Mouse (Mus musculus) natural killer cell, adult 2 months (primary cell): ENCODE measurements at regions not wholly inside any gene's neighbourhood (a gene's known extent, or its start where the extent isn't known, plus 50 kb on each side); places are given as distances from the start of the nearest gene placed in this dataset.

ENCODE experiments used
- DNase-seq, 2 experiments: peaks; one replicate each; pipeline ENCODE4 v3.0.0; 2022; ENCODE audit warnings: low spot score in 2 of 2

DNA sequence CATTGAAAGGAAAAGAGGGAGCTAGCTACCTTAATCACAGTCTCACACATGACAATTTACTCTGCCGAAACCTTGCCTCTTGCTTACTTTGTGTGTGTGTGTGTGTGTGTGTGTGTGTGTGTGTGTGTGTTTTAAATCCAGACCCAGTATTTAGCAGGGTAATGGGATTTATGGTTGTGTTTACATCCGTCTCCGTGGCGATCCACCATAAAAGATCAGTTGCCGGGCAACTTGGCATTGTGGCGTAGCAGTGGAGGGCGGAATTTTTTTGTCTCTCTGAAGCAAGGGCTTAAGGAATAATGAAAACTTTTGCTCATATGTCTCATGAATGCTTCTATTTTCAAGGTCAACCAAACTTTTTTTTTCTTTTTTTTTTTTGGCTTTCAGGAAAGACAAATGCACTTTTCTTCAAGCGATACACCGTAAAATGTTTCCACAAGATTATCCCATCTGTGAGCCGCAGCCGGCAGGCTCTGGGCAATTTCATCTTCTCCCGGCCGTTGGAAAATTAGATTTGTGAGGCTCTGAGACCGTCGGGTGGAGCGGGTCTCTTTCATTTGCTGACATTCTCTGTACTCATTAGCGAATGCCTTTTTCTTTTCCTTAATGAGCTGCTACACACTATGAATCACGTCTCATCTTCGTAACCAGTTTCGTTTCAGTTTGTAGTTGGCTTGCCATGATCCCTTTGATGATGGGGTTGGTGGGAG, 53.9 kb upstream of the Ptch1 start:
- DNase-seq = no peak

DNA sequence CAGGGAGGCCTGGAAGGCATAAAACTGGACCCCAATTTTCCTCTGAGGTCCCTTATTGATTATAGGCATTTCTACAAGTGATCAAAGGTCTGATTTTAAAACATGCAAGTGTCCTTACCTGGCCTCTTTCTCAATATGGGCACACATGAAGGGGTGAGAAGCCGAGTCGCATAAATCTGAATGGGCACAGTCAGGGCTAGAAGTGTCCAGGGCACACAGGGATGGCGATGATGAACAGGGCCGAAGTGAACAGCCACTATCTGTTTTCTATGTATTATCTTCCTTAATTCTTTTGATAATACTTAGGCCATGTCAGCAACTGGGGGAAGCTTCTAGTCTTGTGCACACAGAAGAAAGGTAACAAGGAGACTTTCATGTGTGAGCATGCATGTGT, 54.5 kb upstream of the Ptch1 start:
- DNase-seq = no peak

DNA sequence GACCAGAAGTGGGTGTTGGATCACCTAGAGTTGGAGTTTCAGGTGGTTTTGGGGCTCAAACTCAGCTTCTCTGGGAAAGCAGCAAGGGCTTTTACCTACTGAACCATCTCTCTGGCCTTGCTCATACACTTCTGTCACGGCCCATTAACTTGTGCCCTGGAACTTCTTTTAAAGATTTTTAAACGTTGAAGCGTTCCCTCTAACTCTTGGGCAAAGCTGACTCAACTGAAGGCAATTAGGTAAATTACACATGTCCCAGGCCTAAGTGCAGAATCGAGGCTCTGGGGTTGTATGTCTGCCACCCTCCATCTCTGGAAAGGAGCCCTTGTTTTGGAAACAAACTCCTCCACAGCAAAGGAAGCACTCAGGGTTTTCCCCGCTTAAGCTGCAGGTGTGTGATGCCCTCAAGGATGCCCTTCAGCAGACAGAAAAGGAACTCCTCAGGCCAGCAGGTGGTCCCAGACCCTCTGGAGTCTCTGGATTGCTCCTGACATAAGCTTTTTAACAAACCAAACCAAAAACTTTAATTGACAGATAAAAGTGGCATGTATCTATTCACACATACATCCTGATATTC, 58.5 kb upstream of the Ptch1 start:
- DNase-seq = no peak

DNA sequence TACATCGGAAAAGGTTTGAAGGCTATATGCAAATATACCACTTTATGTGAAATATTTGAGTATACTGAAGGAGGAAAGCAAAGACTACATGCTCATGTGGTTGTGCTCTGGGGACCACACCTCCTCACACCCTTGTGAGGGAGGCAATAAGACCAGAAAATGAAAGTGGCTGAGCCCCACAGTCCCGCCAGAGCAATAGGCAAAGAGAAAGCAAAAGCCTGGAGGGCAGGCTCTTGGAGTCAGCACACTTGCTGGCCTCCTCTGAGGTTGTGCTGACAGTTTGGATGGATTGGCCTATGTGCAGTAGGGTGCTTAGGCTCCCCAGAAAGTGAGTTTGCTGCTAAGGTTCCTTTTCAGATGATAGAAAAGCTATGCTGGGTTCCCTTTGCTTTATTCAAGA, 60.9 kb upstream of the Ptch1 start:
- DNase-seq = peak; percentile 1 to 16

DNA sequence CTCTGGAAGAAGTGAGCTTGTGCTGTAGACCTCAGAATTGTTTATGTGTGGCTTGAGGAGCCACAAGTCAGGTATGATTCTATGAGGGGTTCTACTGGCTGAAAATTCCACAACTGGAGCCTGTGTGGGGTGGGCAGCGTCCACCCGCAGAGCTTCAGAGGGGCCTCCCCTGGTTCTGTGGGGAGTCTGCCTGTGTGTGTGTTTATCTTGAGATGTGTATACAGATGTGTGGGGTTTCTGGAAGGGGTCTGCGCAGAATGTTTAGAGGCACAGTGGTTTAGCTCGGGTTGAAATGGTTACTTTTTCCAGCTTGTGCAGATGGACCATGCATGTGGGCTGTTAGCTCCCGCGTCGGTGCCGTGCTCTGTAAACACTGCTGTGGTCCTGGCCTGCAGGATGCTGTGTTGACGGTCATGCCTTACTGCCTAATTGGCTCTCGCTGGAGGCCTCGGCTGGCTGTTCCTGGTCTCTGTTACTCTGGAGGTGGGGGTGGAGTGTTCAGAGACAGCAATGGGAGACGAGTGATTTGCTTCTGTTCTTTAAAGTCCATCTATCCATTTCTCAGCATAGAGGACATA, 68.3 kb upstream of the Ptch1 start:
- no peak for DNase-seq

DNA sequence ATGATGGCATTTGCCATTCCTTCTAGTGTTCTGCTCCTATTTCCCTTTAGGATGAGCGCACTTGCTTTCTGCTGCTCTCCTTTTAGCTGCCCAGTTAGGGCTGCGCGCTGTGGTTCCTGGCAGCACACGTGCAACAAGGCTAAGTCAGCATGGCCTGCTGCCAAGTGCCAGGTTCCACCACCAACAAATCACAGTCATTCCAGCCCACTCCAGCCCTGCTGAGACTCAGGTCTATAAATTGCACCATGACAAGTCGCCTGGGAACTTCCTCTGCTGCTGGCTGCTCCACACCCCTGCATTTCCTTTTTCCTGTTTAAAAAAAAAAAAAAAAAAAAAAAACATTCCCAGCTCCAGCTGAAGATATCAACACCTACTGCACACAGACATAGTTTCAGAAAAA, 69.2 kb upstream of the Ptch1 start:
- DNase-seq = no peak

DNA sequence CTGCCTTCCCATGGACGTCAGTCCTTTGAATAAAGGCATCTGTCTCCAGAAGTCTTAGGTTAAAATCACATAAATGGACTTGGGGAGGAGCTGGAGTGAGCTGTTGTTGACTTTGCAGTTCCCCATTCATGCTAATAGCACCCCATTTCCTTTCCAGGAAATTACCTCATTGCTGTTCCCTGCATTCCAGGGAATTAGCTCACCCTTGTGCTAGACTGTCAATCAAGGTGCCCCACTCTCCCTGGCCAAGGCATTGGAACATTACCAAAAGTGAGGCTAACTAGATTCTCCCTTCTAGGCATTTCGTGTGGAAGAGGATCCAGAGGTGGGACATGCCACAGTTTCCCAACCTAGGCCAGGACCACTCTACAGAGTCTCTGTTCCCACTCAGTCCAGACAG, 70.0 kb upstream of the Ptch1 start:
- no peak for DNase-seq

DNA sequence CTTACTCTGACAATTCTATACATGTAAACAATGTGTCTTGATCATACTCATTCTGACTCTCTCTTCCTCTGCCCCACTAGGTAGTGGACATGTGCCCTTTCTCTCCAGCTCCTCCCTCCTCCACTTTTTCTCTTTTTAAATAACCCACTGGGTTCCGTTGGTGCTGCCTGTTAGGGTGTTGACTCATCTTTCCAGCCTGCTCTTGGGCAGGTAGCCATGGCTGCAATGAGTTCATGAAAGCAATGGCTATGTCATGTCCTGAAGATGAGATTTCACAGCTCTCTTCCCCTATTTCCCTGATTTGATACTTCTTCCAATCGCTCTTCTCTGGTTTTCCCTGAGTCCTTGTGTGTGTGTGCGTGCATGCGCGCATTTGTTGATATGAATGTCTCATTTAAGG, 70.9 kb upstream of the Ptch1 start:
- DNase-seq = no peak

DNA sequence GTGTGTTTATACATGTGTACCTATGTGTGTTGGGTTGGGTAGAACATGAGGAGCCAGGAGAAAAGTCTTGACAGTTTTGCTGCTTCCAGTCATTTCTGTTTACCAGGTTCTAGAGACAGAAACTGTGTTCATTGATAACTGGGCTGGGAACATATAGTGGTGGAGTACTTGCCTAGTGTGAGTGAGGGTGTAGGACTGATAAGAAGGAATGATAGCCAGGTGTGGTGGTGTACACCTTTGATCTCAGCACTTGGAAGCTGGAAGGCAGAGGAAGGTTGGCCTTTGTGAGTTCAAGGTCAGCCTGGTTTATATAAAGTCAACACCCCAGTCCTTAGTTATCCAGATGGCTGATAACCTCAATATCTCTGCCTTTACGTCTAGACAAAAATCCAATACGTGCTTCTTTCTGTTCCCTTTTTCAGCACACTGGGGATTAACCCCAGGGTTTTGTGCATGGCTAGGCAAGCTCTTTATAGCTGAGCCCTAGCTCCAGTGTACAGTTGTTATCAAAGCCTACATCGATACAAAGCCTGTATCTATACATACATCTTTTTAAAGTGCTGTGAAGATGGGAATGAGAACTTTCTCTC, 75.8 kb upstream of the Ptch1 start:
- peak in 1 of 2 experiments; percentile 6 for DNase-seq

DNA sequence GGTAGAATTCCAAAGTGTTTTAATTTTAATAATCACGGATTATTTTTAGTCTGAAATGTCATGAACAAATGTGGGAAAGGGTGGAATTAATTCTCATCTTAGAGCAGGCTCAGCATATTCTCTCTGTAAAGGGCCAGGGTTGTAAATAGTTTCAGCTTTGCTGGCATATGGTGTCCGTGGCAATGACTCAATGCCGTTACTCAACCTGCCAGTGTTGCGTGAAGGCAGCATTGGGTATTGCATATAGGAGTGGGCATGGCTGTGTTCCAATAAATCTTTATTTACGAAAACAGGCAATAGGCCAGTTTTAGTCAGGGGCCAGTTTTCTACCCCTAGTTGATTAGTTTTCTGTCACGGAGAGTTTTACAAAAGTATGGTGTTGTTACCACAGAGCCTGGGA, 81.1 kb upstream of the Ptch1 start:
- DNase-seq = no peak

DNA sequence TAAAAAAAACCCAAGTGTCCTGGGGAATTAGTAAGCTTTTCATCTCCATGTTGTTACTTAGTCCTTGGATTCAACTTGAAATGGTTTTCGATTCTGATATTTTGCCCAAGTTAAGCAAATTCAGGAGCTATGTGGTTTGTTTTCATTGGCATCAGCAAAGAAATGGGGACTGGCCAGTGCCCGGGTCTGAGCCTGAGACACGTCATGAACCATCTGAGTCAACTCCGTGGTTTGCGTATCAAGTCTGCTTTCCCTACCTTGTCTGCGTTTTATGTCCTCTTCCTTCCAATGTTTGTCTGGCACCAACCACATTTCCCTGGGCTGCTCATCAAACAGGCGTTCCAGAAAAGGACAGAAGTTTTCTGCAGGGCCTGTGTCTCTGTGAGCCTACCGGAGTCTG, 83.7 kb upstream of the Ptch1 start:
- DNase-seq = no peak

DNA sequence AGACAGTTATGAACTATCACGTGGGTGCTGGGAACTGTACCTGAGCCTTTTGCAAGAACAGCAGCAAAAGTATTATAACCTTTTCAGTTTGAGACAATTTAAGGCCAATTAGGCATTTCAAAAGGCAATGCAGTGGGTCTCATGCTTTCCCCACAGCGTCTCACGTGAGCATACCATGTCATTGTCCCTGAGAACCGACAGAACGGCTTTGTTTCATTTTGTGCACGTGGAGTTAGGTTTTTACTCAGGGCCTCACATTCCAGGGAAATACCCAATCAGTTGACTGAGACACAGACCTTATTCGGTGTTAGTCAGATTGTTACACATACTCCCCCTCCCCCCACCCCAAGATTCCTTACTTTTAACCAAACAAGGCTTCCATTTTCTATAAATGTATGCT, 86.0 kb upstream of the Ptch1 start:
- DNase-seq = no peak

DNA sequence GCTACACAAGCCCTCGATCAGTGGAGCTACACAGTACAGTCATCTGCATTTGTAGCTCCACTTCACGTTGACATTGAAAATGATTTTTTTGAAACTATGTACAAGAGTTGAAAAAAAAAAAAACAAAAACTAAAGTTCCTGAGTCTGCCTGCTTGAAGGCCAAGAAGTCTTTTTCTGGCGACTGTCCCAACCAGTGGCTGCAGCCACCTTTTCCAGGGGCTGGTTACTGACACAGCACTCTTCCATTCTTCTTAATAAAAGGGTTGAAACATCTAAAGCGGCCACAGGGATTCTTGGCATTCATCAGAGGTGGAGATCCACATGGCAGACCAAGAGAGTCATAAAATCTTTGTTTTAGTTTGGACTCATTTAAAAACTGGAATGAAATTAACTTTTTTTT, 87.0 kb upstream of the Ptch1 start:
- no peak for DNase-seq

DNA sequence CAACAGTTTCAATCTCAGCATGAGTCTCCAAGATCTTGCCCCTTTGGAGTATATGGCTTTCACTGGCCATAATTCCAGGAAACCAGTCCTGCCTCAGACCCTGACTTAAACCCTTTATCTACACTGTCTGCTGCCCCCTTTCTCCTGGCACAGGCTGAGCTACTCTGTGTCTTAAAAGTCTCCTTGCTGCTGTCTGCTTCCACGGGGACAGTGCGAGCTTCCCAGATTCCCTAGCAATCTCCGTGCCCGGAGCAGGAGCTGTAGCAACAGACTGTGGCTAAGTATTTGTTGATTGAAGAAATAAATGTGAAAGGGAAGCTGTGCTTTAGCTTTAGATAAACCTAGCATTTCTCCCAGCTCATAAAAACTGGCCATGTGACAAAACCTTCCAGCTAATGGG, 95.2 kb upstream of the Ptch1 start:
- DNase-seq = no peak

DNA sequence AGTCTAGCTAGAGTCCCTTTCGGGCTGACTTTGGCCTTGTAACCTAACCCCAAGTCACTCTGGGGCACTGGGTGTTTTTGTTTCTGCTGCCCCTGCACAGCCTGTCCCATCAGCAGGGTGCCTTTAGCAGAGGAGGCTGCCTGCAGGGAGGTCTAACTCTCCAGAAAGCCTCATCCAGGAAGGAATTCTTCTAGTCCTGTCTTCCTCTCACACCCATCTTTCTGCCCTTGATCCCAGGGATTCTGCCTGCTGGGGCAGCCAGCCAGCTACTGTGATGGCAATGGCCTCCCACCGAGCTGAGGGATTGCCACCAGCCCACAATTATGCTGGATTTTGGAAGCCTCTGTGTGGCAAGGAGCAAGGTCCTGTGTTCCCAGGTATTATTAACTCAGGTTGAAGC, 95.6 kb upstream of the Ptch1 start:
- DNase-seq = no peak

DNA sequence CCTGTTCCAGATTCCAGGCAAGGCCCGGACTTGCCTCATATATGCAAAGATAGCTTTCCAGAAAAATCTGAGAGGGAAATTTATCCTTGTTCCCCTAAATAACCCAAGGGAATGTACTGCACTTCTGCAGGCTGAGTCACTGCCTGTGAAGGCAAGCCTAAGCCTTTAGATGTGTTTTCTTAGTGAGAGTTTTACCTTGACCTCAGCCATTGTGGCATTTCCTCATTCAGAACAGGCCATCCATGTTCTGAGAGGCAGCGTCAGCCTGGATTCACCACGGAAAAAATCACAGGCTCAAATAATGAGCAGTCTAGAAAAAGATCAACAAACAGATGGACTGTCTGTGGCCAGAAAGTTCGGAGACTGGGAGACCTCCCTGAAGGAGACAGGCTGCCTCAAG, 99.0 kb upstream of the Ptch1 start:
- DNase-seq = no peak

DNA sequence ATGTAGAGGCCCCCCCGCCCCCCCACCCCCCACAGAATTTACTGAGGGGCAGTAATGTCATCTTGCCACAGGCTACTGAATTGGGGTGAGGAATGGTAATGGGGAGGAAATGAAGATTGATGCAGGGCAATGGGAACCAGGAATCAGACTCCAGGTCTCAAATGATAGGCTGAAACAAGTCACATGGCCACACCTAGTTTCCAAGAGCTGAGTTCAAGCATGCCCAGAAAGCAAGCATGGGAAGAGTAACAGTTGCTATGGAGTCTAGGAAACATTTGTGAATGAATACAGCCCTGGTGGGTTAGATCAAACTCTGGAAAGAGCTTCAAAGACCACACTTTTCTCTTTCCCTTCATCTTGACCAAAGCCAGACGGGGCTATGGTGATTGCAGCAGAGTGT, 104.3 kb upstream of the Ptch1 start:
- DNase-seq = no peak

DNA sequence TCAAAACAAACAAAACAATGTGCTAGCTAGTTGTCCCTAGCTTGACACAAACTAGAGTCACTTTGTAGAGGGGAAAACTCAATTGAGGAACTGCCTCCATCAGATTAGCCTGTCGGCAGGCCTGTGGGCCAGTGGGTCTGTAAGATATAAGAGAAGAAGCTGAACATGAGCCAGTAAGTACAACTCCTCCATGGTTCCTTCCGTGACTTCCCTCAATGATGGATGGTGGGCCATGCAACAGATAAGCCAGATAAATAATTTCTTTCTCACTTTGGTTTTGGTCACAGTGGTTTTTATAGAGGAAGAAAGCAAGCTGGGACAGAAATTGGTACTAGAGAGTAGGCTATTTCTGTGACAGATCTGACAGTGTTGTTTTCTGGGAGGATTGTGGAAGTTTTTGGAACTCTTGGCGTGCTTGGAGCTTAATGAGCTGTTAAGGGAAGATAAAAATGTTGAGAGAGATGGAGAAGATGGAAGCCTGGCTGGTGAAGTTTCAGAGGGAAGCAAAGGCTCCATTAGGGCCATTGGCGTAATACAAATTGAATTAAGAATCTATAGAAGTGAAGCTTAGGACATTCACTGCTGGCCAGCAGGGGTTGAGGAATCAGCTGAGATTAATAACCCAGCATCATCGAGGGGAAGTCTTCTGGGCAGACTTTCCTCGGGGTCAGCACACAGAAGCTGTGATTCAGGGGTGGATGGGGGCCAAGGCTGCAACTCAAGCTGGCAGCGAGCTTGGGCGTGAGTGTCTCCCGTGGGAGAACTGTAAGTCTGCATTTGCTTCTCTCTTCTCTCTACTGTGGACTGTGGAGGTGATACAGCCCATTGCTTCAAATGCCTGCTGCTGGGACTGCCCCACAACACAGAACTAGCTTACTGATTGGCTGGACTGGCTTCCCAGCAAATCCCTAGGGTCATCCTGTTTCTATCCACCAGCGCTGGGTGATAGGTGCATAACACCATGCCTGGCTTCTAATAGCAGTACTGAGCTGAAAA, 105.2 kb upstream of the Ptch1 start:
- no peak for DNase-seq

DNA sequence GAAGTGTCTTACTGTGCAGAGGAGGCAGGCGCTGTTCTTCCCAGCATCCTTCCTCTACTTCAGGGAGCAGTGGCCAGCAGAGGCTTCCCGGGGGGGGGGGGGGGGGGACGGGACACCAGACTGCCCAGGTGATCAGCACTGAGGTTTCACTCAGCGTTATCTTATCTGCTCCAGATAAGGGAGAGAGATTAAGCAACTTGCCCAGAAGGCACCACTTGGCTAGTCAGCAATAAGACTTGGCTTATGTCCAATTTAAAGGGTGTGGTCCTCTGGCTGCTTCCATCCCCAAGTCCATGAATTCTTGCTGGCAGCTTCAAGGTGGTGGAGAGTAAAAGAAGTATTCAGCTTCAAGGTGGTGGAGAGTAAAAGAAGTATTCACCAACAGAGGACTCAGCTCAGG, 108.9 kb upstream of the Ptch1 start:
- DNase-seq = no peak

DNA sequence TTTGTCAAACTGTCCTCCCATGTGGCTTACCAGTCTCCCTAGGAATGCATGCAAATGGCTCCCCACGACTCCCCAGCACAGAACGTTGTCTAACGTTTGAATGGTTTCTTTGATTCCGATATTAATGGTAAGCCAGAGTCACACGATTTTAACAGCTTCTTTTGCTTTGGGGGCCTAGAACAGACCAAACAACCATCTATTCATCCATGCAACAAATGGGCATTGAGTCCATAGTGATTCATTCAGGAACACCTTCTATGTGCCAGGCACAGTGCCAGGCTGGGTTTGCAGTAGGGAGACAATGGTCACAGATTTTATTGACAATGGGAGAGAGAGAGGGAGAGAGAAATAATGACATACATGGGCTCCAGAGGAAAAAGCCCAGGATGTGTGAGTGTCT, 118.6 kb upstream of the Ptch1 start:
- no peak for DNase-seq

DNA sequence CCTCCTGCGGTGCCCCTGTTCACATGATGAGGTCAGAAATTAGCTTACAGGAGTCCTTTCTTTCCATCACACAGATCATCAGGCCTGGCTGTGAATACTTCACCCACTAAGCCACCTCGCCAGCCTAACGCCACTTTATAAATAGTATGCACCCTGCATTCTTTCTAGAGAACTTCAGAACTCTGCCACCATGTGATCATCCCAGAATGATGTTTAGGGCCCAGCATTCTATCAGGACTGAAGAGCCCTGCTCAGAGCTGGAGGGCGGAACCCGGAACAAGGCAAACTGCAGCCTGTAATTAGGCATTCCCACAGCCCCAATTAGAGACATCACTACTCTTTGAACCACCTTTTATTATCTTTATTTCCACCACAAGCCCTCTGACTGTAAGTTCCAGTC, 120.2 kb upstream of the Ptch1 start:
- no peak for DNase-seq

DNA sequence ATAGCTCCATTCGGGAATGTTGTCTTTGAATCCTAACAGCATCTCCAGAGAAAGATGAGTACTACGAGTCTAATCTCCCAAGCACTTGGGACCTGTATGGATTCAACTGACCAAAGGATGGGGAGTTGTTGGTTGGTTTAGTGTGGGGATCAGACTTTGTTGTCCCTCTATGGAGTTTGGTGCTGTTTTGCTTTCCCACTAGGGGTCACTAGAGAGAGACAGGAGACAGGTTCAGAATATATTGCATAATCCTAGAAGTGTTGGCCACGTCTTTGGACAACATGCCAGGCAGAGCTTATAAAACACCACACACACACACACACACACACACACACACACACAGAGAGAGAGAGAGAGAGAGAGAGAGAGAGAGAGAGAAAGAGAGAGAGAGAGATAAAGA, 118.6 kb upstream of the Ercc6l2 start:
- DNase-seq = peak; percentile 11 to 21
